25 mouse cellular contexts compared by ENCODE assay signal in genomic region chr14:122511519-122511918, GRCm38 (mm10). TPM values are rescaled to one million over a fixed set of nuclear protein-coding genes. Genes with fewer than 3 reads are reported as not detected.
DNase-seq lines count a peak whose midpoint lies in the region; ATAC-seq and TF ChIP-seq lines count a peak whose summit lies in the region.
"Had no signal": no experiment of that assay in that cellular context is flagged by ENCODE, and none has a peak within 500 bp of the region (broad histone marks: within the 10 kb centered on the region; RNA-seq: fewer than 3 reads in every experiment).

No protein-coding gene starts in this region.

- no peaks in the 10 kb centered on the region; the same call in 1 of the 2 replicates for H3K27me3 ChIP-seq in lung, embryonic 14.5 days (ENCODE audit: insufficient read depth, low read length)
- no peaks in the 10 kb centered on the region for H3K27me3 ChIP-seq in stomach, embryonic 14.5 days (ENCODE audit: control insufficient read depth, insufficient read depth, low read length)
- H3K27me3 ChIP-seq: hindbrain, embryonic 13.5 days; Patski had no signal

- WGBS in lung, embryonic 14.5 days = 51% methylated on average over 3 of the region's 3 CpGs
- WGBS in stomach, embryonic 14.5 days = 52% methylated on average over 3 of the region's 3 CpGs

- ATAC-seq in lung, embryonic 14.5 days (ENCODE audit: insufficient read depth) = no peak
- ATAC-seq in stomach, embryonic 14.5 days (ENCODE audit: insufficient number of reproducible peaks, insufficient read depth, low FRiP score, low read depth) = peak; percentile 71; the same call in 1 of the 2 replicates
- ATAC-seq: activated CD4-positive, CD25-positive, alpha-beta regulatory T cell, adult 4 months; forebrain, embryonic 13.5 days; forebrain, postnatal 0 days; Patski had no signal

- no peak for TF ChIP-seq CTCF in lung, embryonic 14.5 days (IDR thresholded peaks at IDR 0.05; ENCODE audit: low read depth)

- no peak overlapping the region for H3K4me3 ChIP-seq in lung, embryonic 14.5 days (ENCODE audit: low read depth, low read length)
- H3K4me3 ChIP-seq in stomach, embryonic 14.5 days (ENCODE audit: low read depth, low read length) = no peak overlapping the region
- H3K4me3 ChIP-seq: embryonic facial prominence, embryonic 10.5 days; forebrain, embryonic 13.5 days; heart, adult 2 months; heart, embryonic 15.5 days; hindbrain, embryonic 13.5 days had no signal

- H3K9ac ChIP-seq in lung, embryonic 14.5 days = no peak overlapping the region
- no peak overlapping the region for H3K9ac ChIP-seq in stomach, embryonic 14.5 days (replicated peaks; ENCODE audit: low read depth, low read length)
- H3K9ac ChIP-seq: forebrain, embryonic 13.5 days; forebrain, postnatal 0 days; heart, embryonic 15.5 days; hindbrain, embryonic 13.5 days had no signal

- no peak overlapping the region for H3K27ac ChIP-seq in lung, embryonic 14.5 days (ENCODE audit: low read depth)
- H3K27ac ChIP-seq in stomach, embryonic 14.5 days (ENCODE audit: low read length) = no peak overlapping the region
- H3K27ac ChIP-seq: embryonic facial prominence, embryonic 10.5 days; forebrain, embryonic 13.5 days; heart, adult 2 months; heart, embryonic 15.5 days; hindbrain, embryonic 13.5 days had no signal

- H3K36me3 ChIP-seq in lung, embryonic 14.5 days (ENCODE audit: insufficient read depth) = no peaks in the 10 kb centered on the region
- H3K36me3 ChIP-seq in stomach, embryonic 14.5 days (ENCODE audit: control insufficient read depth, insufficient read depth, low read length) = no peaks in the 10 kb centered on the region
- H3K36me3 ChIP-seq: embryonic facial prominence, embryonic 10.5 days; heart, embryonic 15.5 days; hindbrain, embryonic 13.5 days had no signal

- no peak overlapping the region for H3K4me2 ChIP-seq in lung, embryonic 14.5 days
- H3K4me2 ChIP-seq in stomach, embryonic 14.5 days (replicated peaks; ENCODE audit: low read depth, low read length) = no peak overlapping the region
- H3K4me2 ChIP-seq: forebrain, embryonic 13.5 days; heart, embryonic 11.5 days; heart, embryonic 15.5 days; hindbrain, embryonic 13.5 days had no signal

- DNase-seq in kidney, adult 9 months = peak; percentile 30
- no peak for DNase-seq in kidney, postnatal 4 days
- DNase-seq in lung, embryonic 14.5 days = peak; percentile 6
- no peak for DNase-seq in lung, adult 18-20 months
- DNase-seq in adrenal gland, adult 2 months = no peak
- DNase-seq in cerebellum, adult 18-20 months = no peak
- DNase-seq: adrenal gland, postnatal 25 days; cerebellum, adult 2 months; cerebellum, postnatal 10 days; forebrain, postnatal 0 days; gastrocnemius, postnatal 36 days; heart, adult 2 months; heart, postnatal 14 days had no signal

- H3K4me1 ChIP-seq in lung, embryonic 14.5 days (ENCODE audit: insufficient read depth) = no peaks in the 10 kb centered on the region
- H3K4me1 ChIP-seq in stomach, embryonic 14.5 days (ENCODE audit: control insufficient read depth, insufficient read depth, low read length) = no peaks in the 10 kb centered on the region
- H3K4me1 ChIP-seq: embryonic facial prominence, embryonic 10.5 days; forebrain, embryonic 13.5 days; heart, embryonic 15.5 days; hindbrain, embryonic 13.5 days had no signal

- H3K9me3 ChIP-seq in lung, embryonic 14.5 days (ENCODE audit: low read depth, low read length) = no peaks in the 10 kb centered on the region
- no peaks in the 10 kb centered on the region for H3K9me3 ChIP-seq in stomach, embryonic 14.5 days (ENCODE audit: control insufficient read depth, low read depth, low read length)
- H3K9me3 ChIP-seq: embryonic facial prominence, embryonic 10.5 days; forebrain, embryonic 13.5 days; heart, embryonic 15.5 days; hindbrain, embryonic 13.5 days had no signal

RNA-seq across cellular contexts. Expression of gene Gm10837, which starts 21.1 kb away (rescaled TPM):
- not detected in 2 replicates for polyA plus RNA-seq in lung, embryonic 14.5 days (2014; fragmentation: Nextera tagmentation; extraction: Ambion mirVana)
- not detected in 2 replicates for polyA plus RNA-seq in stomach, embryonic 14.5 days (2014; fragmentation: Nextera tagmentation; extraction: Ambion mirVana)
- not detected for total RNA-seq in adrenal gland, adult 2 months (2021)
- not detected in 2 replicates for polyA plus RNA-seq in adrenal gland, adult 2 months (2012; rRNA removed)
- total RNA-seq: adrenal gland, adult 18-20 months; adrenal gland, postnatal 25 days; CH12.LX; gastrocnemius, adult 8-10 months; gastrocnemius, postnatal 36 days; heart, adult 2 months; heart, postnatal 14 days; hematopoietic stem cell, adult 5-6 weeks had no signal
- polyA plus RNA-seq: activated CD4-positive, CD25-positive, alpha-beta regulatory T cell, adult 4 months; heart, adult 2 months; heart, embryonic 15.5 days; Patski had no signal

RNA-seq across cellular contexts. Expression of gene Pcca, which starts 22.6 kb away (rescaled TPM):
- polyA plus RNA-seq in lung, embryonic 14.5 days (2014; fragmentation: Nextera tagmentation; extraction: Ambion mirVana) = 23.0 and 23.8 TPM in 2 replicates
- 18.7 and 18.9 TPM in 2 replicates for polyA plus RNA-seq in stomach, embryonic 14.5 days (2014; fragmentation: Nextera tagmentation; extraction: Ambion mirVana)
- 100 to 1,000 TPM; 152 to 179 TPM for total RNA-seq in adrenal gland, adult 2 months (2021)
- 18.9 and 20.6 TPM in 2 replicates for polyA plus RNA-seq in adrenal gland, adult 2 months (2012; rRNA removed)

RNA-seq across cellular contexts. Expression of gene Zic2, which starts 36.3 kb away (rescaled TPM):
- not detected in 2 replicates for polyA plus RNA-seq in lung, embryonic 14.5 days (2014; fragmentation: Nextera tagmentation; extraction: Ambion mirVana)
- not detected in 2 replicates for polyA plus RNA-seq in stomach, embryonic 14.5 days (2014; fragmentation: Nextera tagmentation; extraction: Ambion mirVana)
- not detected for total RNA-seq in adrenal gland, adult 2 months (2021)
- 0.10 and 0.41 TPM in 2 replicates for polyA plus RNA-seq in adrenal gland, adult 2 months (2012; rRNA removed)
- total RNA-seq: adrenal gland, adult 18-20 months; adrenal gland, postnatal 25 days; CH12.LX; gastrocnemius, adult 8-10 months; gastrocnemius, postnatal 36 days; heart, adult 2 months; hematopoietic stem cell, adult 5-6 weeks had no signal
- polyA plus RNA-seq: activated CD4-positive, CD25-positive, alpha-beta regulatory T cell, adult 4 months; heart, embryonic 15.5 days had no signal

RNA-seq across cellular contexts. Expression of gene Zic5, which starts 46.0 kb away (rescaled TPM):
- not detected in 2 replicates for polyA plus RNA-seq in lung, embryonic 14.5 days (2014; fragmentation: Nextera tagmentation; extraction: Ambion mirVana)
- not detected in 2 replicates for polyA plus RNA-seq in stomach, embryonic 14.5 days (2014; fragmentation: Nextera tagmentation; extraction: Ambion mirVana)
- not detected for total RNA-seq in adrenal gland, adult 2 months (2021)
- 0.02 TPM in 1 of 2 replicates, not detected in the other for polyA plus RNA-seq in adrenal gland, adult 2 months (2012; rRNA removed)
- total RNA-seq: adrenal gland, adult 18-20 months; adrenal gland, postnatal 25 days; gastrocnemius, adult 8-10 months; gastrocnemius, postnatal 36 days; heart, adult 2 months; heart, postnatal 14 days; hematopoietic stem cell, adult 5-6 weeks had no signal
- polyA plus RNA-seq: heart, adult 2 months had no signal

Comparison
In these comparisons a context has a peak if more than half of its experiments do, and no peak if none do; other contexts are left out.
1. DNase-seq: peak in kidney, adult 9 months (single experiment) and lung, embryonic 14.5 days (single experiment); none in kidney, postnatal 4 days (0 of 2), lung, adult 18-20 months (0 of 2), adrenal gland, adult 2 months (single experiment) and cerebellum, adult 18-20 months (0 of 2).